Mouse (Mus musculus): ENCODE measurements around the gene Tipin. TPM values are rescaled to one million over a fixed set of nuclear protein-coding genes. Genes with fewer than 3 reads are reported as not detected.
"Not testable (repeated sequence)": the region's sequence is repeated elsewhere in the genome, so short reads cannot be mapped to it uniquely, and the experiment has no call there.

Tipin gene
- polyA plus RNA-seq, 1 experiment from 2014 or later: 264 TPM

GRCm38 (mm10) chr9:64272611-64273010, 8.8 kb upstream of the Tipin start:
- no peak for ATAC-seq (ENCODE audit: insufficient number of reproducible peaks, insufficient read depth, low FRiP score, low TSS enrichment, low read depth)
- Histone ChIP-seq H3K4me2 (no peak overlapping the region), H3K9me3 (no peaks in the 10 kb centered on the region), H3K4me3 (replicated peaks) (no peak overlapping the region), H3K36me3 (no peaks in the 10 kb centered on the region), H3K27ac (no peak overlapping the region), H3K4me1 (replicated peaks) (no peaks in the 10 kb centered on the region), H3K27me3 (no peaks in the 10 kb centered on the region), H3K9ac (replicated peaks) (no peak overlapping the region)
- WGBS: 44% methylated on average over 7 of the region's 7 CpGs

GRCm38 (mm10) chr9:64273757-64274156, 7.6 kb upstream of the Tipin start:
- no peak overlapping the region for H3K9ac ChIP-seq (replicated peaks)
- no peak for ATAC-seq (ENCODE audit: insufficient number of reproducible peaks, insufficient read depth, low FRiP score, low TSS enrichment, low read depth)
- WGBS: 79% methylated on average over 4 of the region's 4 CpGs

DNA sequence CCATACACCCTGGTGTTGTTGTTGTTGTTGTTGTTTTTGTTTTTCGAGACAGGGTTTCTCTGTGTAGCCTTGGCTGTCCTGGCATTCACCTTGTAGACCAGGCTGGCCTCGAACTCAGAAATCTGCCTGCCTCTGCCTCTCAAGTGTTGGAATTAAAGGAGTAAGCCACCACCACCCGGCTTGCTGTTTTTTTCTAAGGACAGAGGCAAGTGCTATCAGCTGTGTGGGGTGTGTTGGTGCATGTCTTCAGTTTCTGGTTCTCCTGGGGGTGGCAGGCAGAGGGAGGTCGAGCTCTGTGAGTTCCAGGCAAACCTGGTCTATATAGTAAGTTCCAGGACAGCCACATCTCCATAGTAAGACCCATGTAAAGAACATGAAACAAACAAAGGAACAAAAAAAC, 7.1 kb upstream of the Tipin start:
- Histone ChIP-seq H3K4me2 (no peak overlapping the region), H3K27ac (no peak overlapping the region), H3K4me1 (replicated peaks) (no peaks in the 10 kb centered on the region), H3K9me3 (no peaks in the 10 kb centered on the region), H3K4me3 (replicated peaks) (no peak overlapping the region), H3K36me3 (no peaks in the 10 kb centered on the region), H3K27me3 (no peaks in the 10 kb centered on the region), H3K9ac (replicated peaks) (no peak overlapping the region)
- ATAC-seq (ENCODE audit: insufficient number of reproducible peaks, insufficient read depth, low FRiP score, low TSS enrichment, low read depth): no peak
- WGBS: 77% methylated on average over 4 of the region's 4 CpGs

More at GRCm38 (mm10) chr9:64273757-64274156, 7.6 kb upstream of the Tipin start:
- Histone ChIP-seq H3K27me3 (no peaks in the 10 kb centered on the region), H3K4me3 (replicated peaks) (no peak overlapping the region), H3K4me1 (replicated peaks) (no peaks in the 10 kb centered on the region), H3K4me2 (no peak overlapping the region), H3K36me3 (no peaks in the 10 kb centered on the region), H3K27ac (no peak overlapping the region), H3K9me3 (no peaks in the 10 kb centered on the region)

GRCm38 (mm10) chr9:64274919-64275318, 6.5 kb upstream of the Tipin start:
- Histone ChIP-seq H3K27me3 (no peaks in the 10 kb centered on the region), H3K36me3 (no peaks in the 10 kb centered on the region), H3K4me2 (no peak overlapping the region), H3K9ac (replicated peaks) (no peak overlapping the region), H3K9me3 (no peaks in the 10 kb centered on the region), H3K27ac (no peak overlapping the region), H3K4me3 (replicated peaks) (no peak overlapping the region), H3K4me1 (replicated peaks) (no peaks in the 10 kb centered on the region)
- no peak for ATAC-seq (ENCODE audit: insufficient number of reproducible peaks, insufficient read depth, low FRiP score, low TSS enrichment, low read depth)
- 60% methylated on average over 1 of the region's 1 CpGs for WGBS

- H3K4me1 ChIP-seq (replicated peaks): peaks cover 7% of the 10 kb centered on the region
- H3K36me3 ChIP-seq: no peaks in the 10 kb centered on the region
- H3K4me3 ChIP-seq (replicated peaks): no peak overlapping the region
- ATAC-seq (ENCODE audit: insufficient number of reproducible peaks, insufficient read depth, low FRiP score, low TSS enrichment, low read depth): no peak
- H3K27me3 ChIP-seq: no peaks in the 10 kb centered on the region
- 62% methylated on average over 8 of the region's 8 CpGs for WGBS
- no peak overlapping the region for H3K4me2 ChIP-seq
- no peak overlapping the region for H3K27ac ChIP-seq
- no peak overlapping the region for H3K9ac ChIP-seq (replicated peaks)
- no peaks in the 10 kb centered on the region for H3K9me3 ChIP-seq
These were observed 3.7 kb upstream of the Tipin start for GRCm38 (mm10) chr9:64277706-64278105.

DNA sequence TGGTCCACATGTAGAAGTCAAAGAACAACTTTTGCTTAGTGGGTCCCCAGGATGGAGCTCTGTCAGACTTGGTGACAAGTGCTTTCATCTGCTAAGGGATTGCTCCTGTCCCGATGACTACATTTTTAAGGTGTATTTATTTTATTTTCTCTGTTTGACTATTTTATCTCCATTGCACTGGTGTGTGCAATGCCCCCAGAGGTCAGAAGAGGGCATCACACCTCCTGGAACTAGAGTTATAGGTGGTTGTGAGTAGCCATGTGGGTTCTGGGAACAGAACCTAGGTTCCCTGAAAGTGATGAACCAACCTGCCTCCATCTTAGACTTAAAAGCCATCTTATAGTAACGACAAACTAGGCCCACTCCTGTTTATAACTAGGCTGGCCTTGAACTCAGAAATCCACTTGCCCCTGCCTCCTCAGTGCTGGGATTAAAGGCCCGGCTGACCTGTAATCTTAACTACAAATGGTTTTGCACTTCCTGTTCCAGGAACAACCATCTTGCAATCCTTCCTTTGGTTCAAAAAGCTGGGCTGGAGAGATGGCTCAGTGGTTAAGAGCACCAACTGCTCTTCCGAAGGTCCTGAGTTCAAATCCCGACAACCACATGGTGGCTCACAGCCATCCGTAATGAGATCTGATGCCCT, 2.6 kb upstream of the Tipin start:
- no peak overlapping the region for H3K4me2 ChIP-seq
- H3K4me3 ChIP-seq (replicated peaks): no peak overlapping the region
- no peaks in the 10 kb centered on the region for H3K9me3 ChIP-seq
- peaks cover 7% of the 10 kb centered on the region for H3K4me1 ChIP-seq (replicated peaks)
- H3K9ac ChIP-seq (replicated peaks): no peak overlapping the region
- H3K36me3 ChIP-seq: peaks cover 3% of the 10 kb centered on the region; the same call in 1 of the 2 replicates
- no peaks in the 10 kb centered on the region for H3K27me3 ChIP-seq
- ATAC-seq (ENCODE audit: insufficient number of reproducible peaks, insufficient read depth, low FRiP score, low TSS enrichment, low read depth): no peak
- 93% methylated on average over 6 of the region's 6 CpGs for WGBS
- H3K27ac ChIP-seq: no peak overlapping the region

- ATAC-seq (ENCODE audit: insufficient number of reproducible peaks, insufficient read depth, low FRiP score, low TSS enrichment, low read depth): peak; percentile 88
- peaks cover 7% of the 10 kb centered on the region for H3K4me1 ChIP-seq (replicated peaks)
- H3K4me2 ChIP-seq: peak overlapping the region; percentile 70
- H3K27me3 ChIP-seq: no peaks in the 10 kb centered on the region
- peak overlapping the region; percentile 97 for H3K9ac ChIP-seq (replicated peaks)
- 1% methylated on average over 24 of the region's 24 CpGs for WGBS
- H3K9me3 ChIP-seq: no peaks in the 10 kb centered on the region
- peak overlapping the region; percentile 99 for H3K27ac ChIP-seq
- peaks cover 13% of the 10 kb centered on the region for H3K36me3 ChIP-seq
- peak overlapping the region; percentile 78 for H3K4me3 ChIP-seq (replicated peaks)
These were observed 399 bp downstream of the Tipin start for GRCm38 (mm10) chr9:64281781-64282178.

DNA sequence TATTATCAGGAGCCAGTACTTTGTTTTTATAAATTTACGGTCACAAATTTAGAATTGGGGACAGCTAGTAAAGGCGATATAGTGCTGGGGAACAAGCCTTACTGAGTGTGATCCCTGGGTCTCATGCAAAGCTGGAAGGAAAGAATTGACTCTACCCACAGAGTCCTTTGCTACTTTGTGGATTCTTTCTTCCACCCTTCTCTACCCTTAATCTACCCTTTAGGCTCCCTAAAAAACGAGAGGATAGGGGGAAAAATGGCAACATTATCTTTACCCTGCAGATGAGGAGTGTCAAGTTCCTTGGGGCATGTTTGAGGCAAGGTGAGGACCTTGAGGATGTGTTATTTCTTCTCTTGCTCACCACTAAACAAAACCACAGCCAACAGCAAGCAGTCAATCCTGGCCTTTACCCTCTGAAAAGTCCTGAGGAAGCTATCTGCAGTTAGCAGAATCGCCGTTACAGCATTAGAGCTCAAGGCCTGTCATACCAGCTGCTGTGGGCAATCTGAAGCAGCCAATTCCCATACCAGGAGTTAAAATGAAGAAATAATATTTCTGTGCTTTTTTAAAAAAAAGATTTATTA, 1.1 kb downstream of the Tipin start:
- 71% methylated on average over 5 of the region's 5 CpGs for WGBS
- no peaks in the 10 kb centered on the region for H3K27me3 ChIP-seq
- H3K27ac ChIP-seq: no peak overlapping the region
- peak overlapping the region; percentile 97 for H3K9ac ChIP-seq (replicated peaks)
- H3K4me2 ChIP-seq: peak overlapping the region; percentile 70
- H3K4me3 ChIP-seq (replicated peaks): peak overlapping the region; percentile 78
- no peaks in the 10 kb centered on the region for H3K9me3 ChIP-seq
- no peak for ATAC-seq (ENCODE audit: insufficient number of reproducible peaks, insufficient read depth, low FRiP score, low TSS enrichment, low read depth)
- H3K4me1 ChIP-seq (replicated peaks): peaks cover 7% of the 10 kb centered on the region
- H3K36me3 ChIP-seq: peaks cover 19% of the 10 kb centered on the region

GRCm38 (mm10) chr9:64303086-64303485, 21.7 kb downstream of the Tipin start:
- not testable (repeated sequence) for H3K4me2 ChIP-seq; H3K27me3 ChIP-seq; H3K4me1 ChIP-seq (replicated peaks); H3K9me3 ChIP-seq; H3K27ac ChIP-seq; H3K9ac ChIP-seq (replicated peaks); ATAC-seq (ENCODE audit: insufficient number of reproducible peaks, insufficient read depth, low FRiP score, low TSS enrichment, low read depth); H3K4me3 ChIP-seq (replicated peaks)
- peaks cover 84% of the 10 kb centered on the region for H3K36me3 ChIP-seq
- WGBS: 95% methylated on average over 4 of the region's 4 CpGs

GRCm38 (mm10) chr9:64306476-64307312, 25.3 kb downstream of the Tipin start:
- Histone ChIP-seq H3K4me1 (replicated peaks) (no peaks in the 10 kb centered on the region), H3K9me3 (no peaks in the 10 kb centered on the region), H3K4me2 (no peak overlapping the region), H3K36me3 (peaks cover 80% of the 10 kb centered on the region), H3K27ac (no peak overlapping the region), H3K4me3 (replicated peaks) (no peak overlapping the region), H3K27me3 (no peaks in the 10 kb centered on the region), H3K9ac (replicated peaks) (no peak overlapping the region)
- ATAC-seq (ENCODE audit: insufficient number of reproducible peaks, insufficient read depth, low FRiP score, low TSS enrichment, low read depth): no peak
- 83% methylated on average over 6 of the region's 6 CpGs for WGBS

DNA sequence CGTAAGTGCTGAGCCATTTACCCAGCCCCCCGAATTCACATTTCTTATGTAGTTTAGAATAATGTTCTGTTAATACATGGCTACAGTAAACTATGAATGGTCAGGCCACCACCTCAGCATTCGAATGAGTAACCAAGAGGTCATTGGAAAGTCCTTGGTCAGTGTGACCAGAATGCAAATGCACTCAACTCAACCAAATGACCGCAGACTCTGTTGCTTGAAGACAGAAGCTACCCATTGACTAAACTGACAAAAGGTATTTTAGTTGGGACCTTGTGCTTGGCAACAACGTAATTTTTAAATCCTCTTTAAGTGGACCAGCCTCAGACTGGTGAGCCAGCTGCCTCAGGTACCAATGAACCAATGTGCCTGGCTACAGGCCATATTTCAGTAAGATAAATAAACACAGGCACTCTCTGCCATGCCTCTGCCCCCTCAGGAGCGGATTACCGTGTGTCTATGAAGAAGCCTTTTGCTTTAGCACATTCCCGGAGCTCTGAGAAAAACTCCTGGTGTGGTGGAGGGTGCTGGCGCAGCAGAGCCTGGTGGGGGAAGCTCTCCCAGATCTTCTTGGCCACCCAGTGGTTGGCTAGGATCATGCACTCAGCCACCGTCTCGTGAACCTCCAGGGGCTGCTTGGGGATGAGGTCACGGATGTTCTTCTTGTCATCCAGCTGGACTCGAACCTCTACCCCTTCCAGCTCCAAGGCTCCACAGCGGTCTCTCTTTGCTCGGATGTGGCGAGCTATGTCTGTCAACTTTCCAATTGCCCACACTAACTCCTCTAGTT, 29.8 kb downstream of the Tipin start:
- no peaks in the 10 kb centered on the region for H3K9me3 ChIP-seq
- no peak overlapping the region for H3K27ac ChIP-seq
- peaks cover 68% of the 10 kb centered on the region for H3K36me3 ChIP-seq
- no peak overlapping the region for H3K4me3 ChIP-seq (replicated peaks)
- no peak overlapping the region for H3K4me2 ChIP-seq
- ATAC-seq (ENCODE audit: insufficient number of reproducible peaks, insufficient read depth, low FRiP score, low TSS enrichment, low read depth): no peak
- no peaks in the 10 kb centered on the region for H3K27me3 ChIP-seq
- H3K4me1 ChIP-seq (replicated peaks): no peaks in the 10 kb centered on the region
- no peak overlapping the region for H3K9ac ChIP-seq (replicated peaks)
- 71% methylated on average over 16 of the region's 16 CpGs for WGBS
